Mouse (Mus musculus) forebrain, embryonic 10.5 days (tissue): ENCODE measurements at regions not wholly inside any gene's neighbourhood (a gene's known extent, or its start where the extent isn't known, plus 50 kb on each side); places are given as distances from the start of the nearest gene placed in this dataset.
A peak's percentile ranks its signal among the peaks of the same experiment; 100 is the strongest.

Experiments
- DNase-seq: peaks from one replicate; pipeline ENCODE4 v3.0.0-alpha.2; 2017; ENCODE audit warnings: low spot score; ENCODE audit errors: extremely low spot score
- H3K27ac ChIP-seq: fragments of 300-500 bp; sonication (generic); 2 replicates; pipeline ENCODE4 v1.5.1; 2016; ENCODE audit warnings: mild to moderate bottlenecking
- H3K27me3 ChIP-seq: fragments of 300-500 bp; sonication (generic); 2 replicates; pipeline ENCODE4 v1.6.1; 2016; ENCODE audit warnings: mild to moderate bottlenecking; ENCODE audit not compliant: poor library complexity, severe bottlenecking
- H3K36me3 ChIP-seq: fragments of 300-500 bp; sonication (generic); replicated peaks from 2 replicates; pipeline ENCODE4 v1.6.1; 2016; ENCODE audit warnings: mild to moderate bottlenecking, moderate library complexity
- H3K4me1 ChIP-seq: fragments of 300-500 bp; sonication (generic); 2 replicates; pipeline ENCODE4 v1.6.1; 2016
- H3K4me3 ChIP-seq: fragments of 300-500 bp; sonication (generic); 2 replicates; pipeline ENCODE4 v1.5.1; 2016; ENCODE audit warnings: mild to moderate bottlenecking, moderate library complexity
- H3K9me3 ChIP-seq: fragments of 300-500 bp; sonication (generic); 2 replicates; pipeline ENCODE4 v1.6.1; 2016; ENCODE audit warnings: mild to moderate bottlenecking, moderate library complexity
- WGBS: fragments of 180-500 bp; shearing (Covaris S2); methylation state at CpG from one replicate; pipeline ENCODE4 v1.1.7; 2016; 5-methylcytosine and 5-hydroxymethylcytosine counted together

DNA sequence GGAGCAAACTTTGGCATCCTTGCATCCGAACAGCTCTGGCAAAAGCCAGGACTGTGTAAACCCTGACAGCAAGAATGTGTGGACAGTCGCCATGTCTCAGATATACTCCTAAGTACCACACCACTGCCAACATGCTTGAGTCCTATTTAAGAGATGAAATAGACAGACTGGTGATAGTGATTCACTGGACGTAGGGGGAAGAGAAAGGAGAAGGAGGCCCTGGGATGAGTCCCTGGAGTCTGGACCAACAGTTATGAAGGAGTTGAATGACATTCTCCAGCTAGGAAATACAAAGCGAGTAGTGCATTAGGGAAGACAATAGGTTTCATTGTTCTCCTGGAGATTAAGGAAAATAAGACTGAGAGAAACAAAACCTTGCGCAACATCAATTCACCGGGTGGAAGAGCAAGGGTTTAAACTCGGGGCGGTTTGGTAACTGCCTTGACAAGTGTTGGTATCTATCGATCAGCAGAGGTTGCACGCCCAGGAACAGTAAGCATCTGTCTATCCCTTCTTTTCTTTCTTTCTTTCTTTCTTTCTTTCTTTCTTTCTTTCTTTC lies 54.3 kb upstream of the Nrbf2 start:
- Histone ChIP-seq H3K27me3 (no peaks in the 10 kb centered on the region), H3K4me1 (no peaks in the 10 kb centered on the region; the same call in 1 of the 2 replicates), H3K4me3 (no peak overlapping the region), H3K27ac (no peak overlapping the region), H3K9me3 (no peaks in the 10 kb centered on the region), H3K36me3 (no peaks in the 10 kb centered on the region)
- DNase-seq, result no peak
- 56% methylated on average over 10 of the region's 10 CpGs for whole genome bisulfite sequencing

- no peak overlapping the region for H3K4me3 ChIP-seq
- H3K36me3 ChIP-seq, result no peaks in the 10 kb centered on the region
- 87% methylated on average over 4 of the region's 4 CpGs for WGBS
- H3K4me1 ChIP-seq, result no peaks in the 10 kb centered on the region
- no peak overlapping the region for H3K27ac ChIP-seq
- DNase-seq, result no peak
- peaks cover 2% of the 10 kb centered on the region; the same call in 1 of the 2 replicates for H3K9me3 ChIP-seq
- no peaks in the 10 kb centered on the region for H3K27me3 ChIP-seq
Measured at GRCm38 (mm10) chr10:67344722-67345121, 59.6 kb upstream of the Nrbf2 start.

DNA sequence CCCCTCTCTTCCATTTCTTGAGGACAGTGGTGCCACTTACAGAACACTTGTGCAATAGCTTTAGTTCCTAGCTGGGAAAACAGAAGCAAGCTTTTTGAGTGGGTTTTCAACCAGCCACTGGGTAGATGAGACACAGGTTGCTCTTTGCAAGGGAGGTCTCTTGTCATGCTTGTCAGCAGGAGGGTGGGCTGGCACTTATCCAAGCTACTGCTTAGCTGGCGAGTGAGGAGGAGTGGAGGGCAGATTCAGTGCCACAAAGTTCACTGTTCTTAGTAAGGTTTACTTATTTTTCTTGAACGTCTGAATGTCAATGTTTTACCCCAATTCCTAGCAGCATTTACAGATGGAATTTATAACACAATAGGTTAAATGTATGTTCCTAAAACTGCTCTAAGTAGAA lies 65.9 kb upstream of the Nrbf2 start:
- WGBS, result 62% methylated on average over 2 of the region's 2 CpGs
- H3K4me1 ChIP-seq, result no peaks in the 10 kb centered on the region
- no peaks in the 10 kb centered on the region for H3K27me3 ChIP-seq
- H3K36me3 ChIP-seq, result no peaks in the 10 kb centered on the region
- H3K9me3 ChIP-seq, result peaks cover 2% of the 10 kb centered on the region; the same call in 1 of the 2 replicates
- no peak for DNase-seq
- no peak overlapping the region for H3K27ac ChIP-seq
- no peak overlapping the region for H3K4me3 ChIP-seq

DNA sequence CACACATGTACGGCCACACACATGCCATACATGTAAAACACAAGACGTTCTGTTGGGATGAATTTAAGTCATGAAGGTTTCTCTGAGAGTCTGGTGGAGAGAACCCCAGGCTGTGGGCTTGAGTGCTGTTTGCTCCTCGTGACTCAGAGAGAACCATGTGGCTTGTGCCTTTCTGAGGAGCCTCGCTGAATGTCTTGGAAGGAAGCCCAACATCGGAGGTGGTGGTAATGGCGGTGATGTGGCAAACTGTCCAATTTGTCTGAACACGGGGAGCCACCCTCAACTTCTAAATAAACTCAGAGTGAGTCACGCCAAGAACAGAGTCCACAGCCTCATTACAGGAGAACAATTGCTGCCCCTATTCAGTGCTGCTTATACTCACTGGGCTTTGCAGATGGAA lies 75.7 kb upstream of the Nrbf2 start:
- 87% methylated on average over 8 of the region's 8 CpGs for WGBS

GRCm38 (mm10) chr10:67361281-67361680 lies 76.2 kb upstream of the Nrbf2 start:
- H3K27me3 ChIP-seq, result no peaks in the 10 kb centered on the region
- no peaks in the 10 kb centered on the region for H3K36me3 ChIP-seq
- H3K4me1 ChIP-seq, result no peaks in the 10 kb centered on the region
- H3K4me3 ChIP-seq, result no peak overlapping the region
- no peak overlapping the region for H3K27ac ChIP-seq
- 90% methylated on average over 4 of the region's 4 CpGs for WGBS
- no peak for DNase-seq
- no peaks in the 10 kb centered on the region for H3K9me3 ChIP-seq

More for the DNA sequence above, 75.7 kb upstream of the Nrbf2 start:
- H3K9me3 ChIP-seq, result no peaks in the 10 kb centered on the region
- no peak for DNase-seq
- H3K4me1 ChIP-seq, result no peaks in the 10 kb centered on the region
- no peaks in the 10 kb centered on the region for H3K36me3 ChIP-seq
- no peaks in the 10 kb centered on the region for H3K27me3 ChIP-seq
- H3K27ac ChIP-seq, result no peak overlapping the region
- H3K4me3 ChIP-seq, result no peak overlapping the region

- no peak overlapping the region for H3K27ac ChIP-seq
- H3K9me3 ChIP-seq, result no peaks in the 10 kb centered on the region
- H3K36me3 ChIP-seq, result no peaks in the 10 kb centered on the region
- no peaks in the 10 kb centered on the region for H3K4me1 ChIP-seq
- no peaks in the 10 kb centered on the region for H3K27me3 ChIP-seq
- H3K4me3 ChIP-seq, result no peak overlapping the region
- no peak for DNase-seq
- 89% methylated on average over 3 of the region's 3 CpGs for WGBS
Measured at GRCm38 (mm10) chr10:67364595-67364994, 79.5 kb upstream of the Nrbf2 start.

DNA sequence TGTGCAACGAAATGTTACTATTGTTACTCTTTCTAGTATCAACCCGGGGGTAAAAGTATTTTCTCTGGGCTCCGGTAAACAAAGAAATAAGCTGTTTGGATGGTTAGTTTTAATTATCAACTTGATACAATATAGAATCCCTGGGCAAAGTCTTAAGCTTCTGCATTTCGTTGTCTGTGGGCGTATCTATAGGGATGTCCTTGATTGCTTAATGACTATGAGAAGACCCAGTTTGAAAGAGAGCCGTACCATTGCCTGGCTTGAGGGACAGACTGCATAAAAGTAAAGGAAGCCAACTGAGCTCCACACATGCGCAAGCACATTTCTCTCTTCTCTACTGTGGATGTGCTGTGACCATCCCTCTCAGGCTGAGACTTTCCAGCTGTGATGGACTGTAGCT lies 80.1 kb upstream of the Nrbf2 start:
- H3K27me3 ChIP-seq, result no peaks in the 10 kb centered on the region
- H3K27ac ChIP-seq, result no peak overlapping the region
- WGBS, result 93% methylated on average over 7 of the region's 7 CpGs
- DNase-seq, result no peak
- H3K9me3 ChIP-seq, result no peaks in the 10 kb centered on the region
- H3K36me3 ChIP-seq, result no peaks in the 10 kb centered on the region
- no peaks in the 10 kb centered on the region for H3K4me1 ChIP-seq
- H3K4me3 ChIP-seq, result no peak overlapping the region

GRCm38 (mm10) chr10:67372569-67373161 lies 87.6 kb upstream of the Nrbf2 start:
- H3K36me3 ChIP-seq, result no peaks in the 10 kb centered on the region
- H3K27ac ChIP-seq, result 0 out of 2 replicates have a peak overlapping the region, but pooled peaks have one; percentile 30
- peaks cover 14% of the 10 kb centered on the region for H3K4me1 ChIP-seq
- no peaks in the 10 kb centered on the region for H3K9me3 ChIP-seq
- H3K4me3 ChIP-seq, result no peak overlapping the region
- no peaks in the 10 kb centered on the region for H3K27me3 ChIP-seq
- WGBS, result 58% methylated on average over 13 of the region's 13 CpGs
- DNase-seq, result no peak

GRCm38 (mm10) chr10:67376638-67377037 lies 91.5 kb upstream of the Nrbf2 start:
- 93% methylated on average over 5 of the region's 5 CpGs for WGBS
- Histone ChIP-seq H3K9me3 (no peaks in the 10 kb centered on the region), H3K36me3 (no peaks in the 10 kb centered on the region), H3K27me3 (no peaks in the 10 kb centered on the region), H3K27ac (no peak overlapping the region), H3K4me1 (peaks cover 19% of the 10 kb centered on the region), H3K4me3 (no peak overlapping the region)
- DNase-seq, result no peak

DNA sequence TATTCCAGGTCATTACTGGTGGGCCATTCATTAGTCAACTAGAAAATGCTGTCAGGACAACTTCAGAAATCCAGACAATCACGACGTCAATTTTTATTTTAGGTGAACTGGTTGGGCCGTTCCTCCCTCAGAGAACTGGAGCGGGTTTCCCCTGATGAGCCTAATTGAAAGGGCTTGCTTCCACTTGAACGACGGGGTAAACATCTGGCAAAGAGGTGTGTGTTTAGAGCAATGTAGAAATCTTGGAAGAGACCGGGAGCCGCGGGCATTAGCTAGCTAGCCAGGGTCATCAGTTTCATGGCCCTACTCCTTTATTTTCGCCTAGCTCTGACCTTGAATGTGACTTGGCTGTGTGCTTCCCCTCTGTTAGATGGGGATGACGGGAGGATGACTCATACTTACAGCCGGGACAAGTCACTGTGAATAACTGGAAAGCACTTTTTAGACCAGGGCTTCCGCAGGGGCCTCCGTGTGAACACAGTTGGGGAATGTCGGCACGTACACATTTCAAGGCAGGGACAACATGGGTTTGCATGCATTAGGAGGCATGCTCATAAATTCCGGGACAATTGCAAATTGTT lies 92.6 kb upstream of the Nrbf2 start:
- Histone ChIP-seq H3K36me3 (no peaks in the 10 kb centered on the region), H3K27me3 (peaks cover 8% of the 10 kb centered on the region), H3K9me3 (no peaks in the 10 kb centered on the region), H3K4me3 (no peak overlapping the region), H3K4me1 (peaks cover 16% of the 10 kb centered on the region), H3K27ac (no peak overlapping the region)
- DNase-seq, result no peak
- 83% methylated on average over 17 of the region's 17 CpGs for WGBS

DNA sequence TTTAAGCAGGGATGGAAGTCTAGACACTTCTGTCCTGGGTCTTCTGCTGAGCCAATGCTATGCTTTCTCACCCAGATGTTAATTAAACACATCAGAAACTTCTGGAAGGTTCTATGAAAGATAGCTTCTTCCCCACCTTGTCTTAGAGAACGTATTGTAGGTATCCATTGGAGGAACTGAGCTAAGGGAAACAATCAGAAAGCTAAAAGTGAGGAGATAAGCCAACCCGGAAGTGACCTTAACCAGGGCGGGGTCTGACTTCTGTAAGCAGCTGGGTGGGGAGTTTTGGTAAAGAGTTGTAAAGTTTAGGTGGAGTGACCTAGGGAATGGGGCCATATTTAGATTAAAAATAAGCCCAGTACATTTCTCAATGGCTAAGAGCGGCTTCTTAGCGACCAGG lies 95.1 kb upstream of the Nrbf2 start:
- H3K36me3 ChIP-seq, result no peaks in the 10 kb centered on the region
- H3K4me1 ChIP-seq, result peaks cover 32% of the 10 kb centered on the region
- no peak overlapping the region for H3K27ac ChIP-seq
- no peaks in the 10 kb centered on the region for H3K9me3 ChIP-seq
- peaks cover 10% of the 10 kb centered on the region for H3K27me3 ChIP-seq
- H3K4me3 ChIP-seq, result no peak overlapping the region
- WGBS, result 88% methylated on average over 5 of the region's 5 CpGs
- DNase-seq, result no peak

DNA sequence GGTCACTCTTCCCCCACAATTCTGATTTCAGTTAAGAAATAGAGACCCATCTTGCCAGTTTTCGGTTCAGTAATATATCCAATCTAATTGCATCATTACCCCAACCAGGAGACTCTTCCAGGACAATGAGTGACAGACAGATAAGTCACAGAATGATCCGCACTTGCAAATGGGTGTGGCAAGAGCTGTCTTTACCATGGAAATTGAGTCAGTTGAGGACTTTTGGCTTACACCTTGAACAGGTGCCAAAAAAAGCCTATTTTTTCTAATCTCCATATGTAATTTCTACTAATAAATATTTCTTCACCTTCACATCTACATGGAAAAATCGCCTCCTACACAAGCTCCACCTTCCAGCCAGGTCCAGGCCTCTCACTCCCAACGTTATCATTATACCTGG lies 98.2 kb upstream of the Nrbf2 start:
- Histone ChIP-seq H3K27me3 (peaks cover 10% of the 10 kb centered on the region), H3K9me3 (no peaks in the 10 kb centered on the region), H3K4me3 (no peak overlapping the region), H3K4me1 (peaks cover 19% of the 10 kb centered on the region), H3K36me3 (no peaks in the 10 kb centered on the region), H3K27ac (no peak overlapping the region)
- no peak for DNase-seq
- 75% methylated on average over 4 of the region's 4 CpGs for WGBS

DNA sequence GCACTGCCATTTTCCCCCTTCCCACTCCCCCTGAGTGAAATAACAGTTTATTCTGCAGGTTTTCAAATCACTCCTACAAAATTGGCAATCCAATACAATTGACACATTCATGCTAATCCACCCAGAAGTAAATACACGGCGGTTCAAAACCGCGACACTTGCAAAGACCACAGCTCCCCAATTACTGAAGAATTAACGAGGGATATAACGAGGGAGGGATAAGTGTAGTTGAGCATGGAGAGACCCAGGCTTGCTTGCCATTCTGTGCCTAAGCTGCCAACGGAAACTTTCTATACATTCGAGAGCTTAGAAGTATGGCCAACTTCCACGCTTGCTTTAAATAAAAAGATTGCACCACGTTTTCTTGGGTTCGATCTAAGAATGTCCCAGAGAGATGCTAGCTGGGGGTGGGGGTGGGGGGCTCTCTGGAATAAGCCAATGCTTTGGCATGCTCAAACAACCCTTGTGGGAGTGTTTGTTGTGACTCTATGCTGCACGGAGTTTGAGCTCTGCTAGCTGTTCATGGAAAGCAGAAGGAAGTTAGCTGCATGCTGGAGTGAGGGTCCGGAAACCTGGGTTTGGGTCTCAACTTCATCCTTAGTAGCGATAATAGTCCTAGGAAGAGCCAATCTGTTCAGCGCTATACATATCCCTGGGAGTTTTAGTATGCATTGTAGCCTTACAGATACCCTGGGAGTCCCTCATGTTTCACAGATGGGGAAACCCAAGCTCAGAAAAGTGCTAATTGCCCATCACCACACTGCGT lies 98.9 kb upstream of the Nrbf2 start:
- no peak for DNase-seq
- Histone ChIP-seq H3K4me1 (peaks cover 19% of the 10 kb centered on the region), H3K4me3 (no peak overlapping the region), H3K36me3 (no peaks in the 10 kb centered on the region), H3K27ac (peak overlapping the region; percentile 68), H3K27me3 (peaks cover 10% of the 10 kb centered on the region), H3K9me3 (no peaks in the 10 kb centered on the region)
- 63% methylated on average over 16 of the region's 16 CpGs for WGBS
